Mouse (Mus musculus) liver, postnatal 0 days (tissue): Measurements from ENCODE around the gene Tfdp2.

Experiments used
- CTCF ChIP-seq: sonication (generic); IDR thresholded peaks from 2 replicates; pipeline ENCODE4 v1.5.1; 2016; ENCODE audit warnings: antibody characterized with exemption, low read depth
- EP300 ChIP-seq: IDR thresholded peaks from 2 replicates; pipeline ENCODE4 v1.6.1; 2016; ENCODE audit warnings: antibody characterized with exemption, low read depth, mild to moderate bottlenecking

DNA sequence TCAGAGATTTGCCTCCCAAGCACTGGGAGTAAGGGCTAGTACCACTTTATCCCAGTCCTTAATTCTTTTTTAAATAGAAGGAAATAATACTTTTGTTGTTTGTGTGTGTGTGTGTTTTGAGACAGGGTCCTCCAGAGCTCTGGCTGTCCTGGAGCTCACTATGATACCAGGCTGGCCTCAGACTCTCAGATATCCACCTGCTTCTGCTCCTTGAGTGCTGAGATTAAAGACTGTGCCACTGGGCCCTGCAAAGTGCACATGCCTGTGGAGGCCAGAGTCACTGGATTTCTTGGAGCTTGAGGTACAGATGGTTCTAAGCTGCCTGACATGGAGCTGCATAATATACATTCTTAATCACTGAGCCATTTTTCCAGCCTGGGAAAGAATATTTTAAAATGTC, 32.2 kb downstream of the Tfdp2 start:
- TF ChIP-seq CTCF (no peak), EP300 (no peak)
